Mouse (Mus musculus) heart, adult 18-20 months (tissue): ENCODE data around the gene Cysrt1. TPM values are rescaled to one million over a fixed set of nuclear protein-coding genes. Genes with fewer than 3 reads are reported as not detected.

ENCODE experiments used
- DNase-seq, 2 experiments: peaks; one replicate each; pipeline ENCODE4 v3.0.0; 2021 to 2022; ENCODE audit warnings: mixed read lengths in 1 of 2
- total RNA-seq, 2 experiments: library from RNA; stranded (reverse); gene quantifications; 2 replicates each; pipeline ENCODE4 v1.2.3; 2021

The Cysrt1 gene
- total RNA-seq, 2 experiments from 2014 or later = not detected

DNA sequence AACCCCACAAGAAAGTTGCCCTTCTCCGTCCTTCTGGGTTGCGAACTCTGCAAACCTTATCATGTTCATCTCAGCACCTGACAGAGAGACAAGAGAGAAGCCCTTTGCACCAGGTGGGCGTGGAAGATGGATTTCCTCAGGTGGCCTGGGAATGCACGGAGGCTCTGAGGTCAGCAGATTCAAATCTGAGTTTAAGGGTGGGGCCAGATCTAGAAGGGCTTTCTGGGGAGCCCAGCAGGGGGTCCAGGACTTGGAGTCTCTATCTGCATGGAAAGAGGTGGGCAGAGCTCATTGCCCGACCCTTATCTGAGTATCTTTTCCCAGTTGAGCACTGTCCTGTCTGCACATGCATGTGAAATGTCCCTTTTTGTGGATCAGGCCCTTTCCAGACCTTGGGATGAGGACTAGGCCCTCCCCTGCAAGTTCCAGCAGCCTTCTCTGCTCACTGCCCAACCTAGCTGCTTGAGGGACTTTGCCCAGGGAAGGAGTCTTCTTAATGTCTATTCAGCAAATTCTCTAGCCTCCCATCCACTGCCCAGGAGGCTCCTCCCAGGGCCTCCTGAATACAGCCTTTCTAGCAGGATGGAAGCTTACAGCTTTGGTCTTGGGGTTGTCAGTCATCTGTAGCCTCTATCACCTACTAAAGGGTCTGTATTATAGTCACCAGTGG, 7.6 kb downstream of the Cysrt1 start:
- DNase-seq = no peak

DNA sequence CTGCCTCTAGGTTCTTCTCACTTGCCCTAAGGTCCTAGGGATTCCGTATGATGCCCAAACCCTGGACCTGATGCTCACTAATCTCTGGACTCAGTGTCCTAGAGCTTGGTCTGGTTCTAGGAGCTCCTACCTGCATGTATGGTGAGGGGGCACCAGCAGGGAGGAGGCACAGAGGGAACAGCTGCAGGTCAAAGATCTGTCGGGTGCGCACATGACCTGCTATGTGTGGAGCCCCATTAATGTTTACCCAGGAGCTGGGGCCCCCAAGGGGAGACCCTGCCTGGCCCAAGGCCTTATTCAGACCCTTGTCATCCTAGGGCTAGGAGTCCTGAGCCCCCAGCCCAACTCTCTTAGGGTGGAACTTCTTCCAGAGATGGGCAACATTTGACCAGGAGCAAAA, 8.2 kb downstream of the Cysrt1 start, which contains the start of gene Slc34a3:
TSS of gene Slc34a3 (minus strand) at position 315 of the 400 bp plus-strand sequence.
- no peak for DNase-seq

DNA sequence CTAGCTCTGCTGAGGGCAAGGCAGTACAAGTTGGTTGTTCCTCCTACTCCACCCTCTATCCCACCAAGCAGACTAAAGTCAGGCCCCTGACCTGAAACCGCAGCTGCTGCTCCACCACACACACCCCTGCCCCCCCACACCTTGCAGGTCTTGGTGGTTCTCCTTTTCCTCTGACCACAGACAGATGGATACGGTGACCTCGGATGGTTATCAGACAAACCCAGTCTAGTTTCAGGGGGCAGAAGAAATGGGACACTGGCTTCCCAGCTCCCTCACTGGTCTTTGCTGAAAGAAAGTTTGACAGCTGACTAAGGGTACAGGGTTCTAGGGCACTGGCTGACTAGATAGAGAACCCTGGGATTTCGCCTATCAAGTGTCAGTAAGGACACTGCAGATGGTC, 8.8 kb downstream of the Cysrt1 start:
- DNase-seq = no peak

DNA sequence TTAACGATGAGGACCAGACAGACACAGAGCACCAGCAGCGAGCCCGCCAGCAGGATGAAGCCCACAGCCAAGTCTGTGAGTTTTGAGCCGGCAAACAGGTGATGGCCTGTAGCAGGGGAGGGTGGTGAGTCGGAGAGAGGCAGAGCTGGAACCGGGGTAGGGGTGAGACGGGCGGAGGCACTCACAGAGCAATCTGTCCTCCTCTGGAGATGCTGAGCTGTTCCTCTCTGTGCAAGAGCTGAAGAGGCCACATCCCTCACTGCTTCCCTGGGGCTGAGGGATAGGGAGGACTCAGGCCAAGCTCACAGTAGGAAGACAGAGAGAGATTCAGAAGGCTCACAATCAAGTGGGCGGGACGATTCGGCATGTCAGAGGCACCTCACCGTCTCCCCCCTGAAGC, 11.2 kb downstream of the Cysrt1 start:
- DNase-seq = no peak

DNA sequence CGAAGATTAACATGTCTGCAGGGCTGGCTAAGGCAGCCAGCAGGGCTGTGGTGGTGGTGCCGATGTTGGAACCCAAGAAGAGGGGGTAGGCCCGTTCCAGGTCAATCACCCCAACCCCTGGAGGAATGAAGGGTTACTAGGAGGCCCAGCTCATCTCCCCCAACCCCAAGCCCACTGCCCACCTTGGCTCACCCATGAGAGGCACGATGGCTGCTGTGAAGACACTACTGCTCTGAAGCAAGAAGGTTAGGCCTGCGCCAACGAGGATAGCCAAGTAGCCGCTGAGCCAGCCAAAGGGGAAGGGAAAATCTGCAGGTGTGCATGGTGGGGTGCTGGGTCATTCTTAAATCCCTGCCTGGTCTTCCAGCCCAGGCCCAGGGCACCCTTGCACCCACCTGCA, 11.7 kb downstream of the Cysrt1 start:
- no peak for DNase-seq

DNA sequence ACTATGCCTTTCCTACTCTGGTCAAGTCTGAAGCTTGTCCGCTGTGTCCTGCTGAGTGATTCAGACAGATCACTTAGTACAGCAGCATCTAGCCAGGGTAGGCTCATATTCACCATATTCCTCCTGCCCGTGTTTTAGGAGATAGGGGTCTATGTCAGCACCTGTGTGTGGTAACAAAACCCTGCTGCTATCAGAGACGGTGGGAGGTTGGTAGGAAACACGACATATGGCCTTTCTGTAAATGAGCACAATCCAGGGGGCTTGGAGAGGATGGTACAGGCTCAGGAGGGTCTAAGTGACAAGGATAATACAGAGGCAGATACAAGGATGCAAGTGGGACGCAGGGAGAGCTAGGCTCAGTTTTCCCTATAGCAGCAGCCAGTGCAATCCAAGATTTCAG, 12.7 kb downstream of the Cysrt1 start:
- no peak for DNase-seq

DNA sequence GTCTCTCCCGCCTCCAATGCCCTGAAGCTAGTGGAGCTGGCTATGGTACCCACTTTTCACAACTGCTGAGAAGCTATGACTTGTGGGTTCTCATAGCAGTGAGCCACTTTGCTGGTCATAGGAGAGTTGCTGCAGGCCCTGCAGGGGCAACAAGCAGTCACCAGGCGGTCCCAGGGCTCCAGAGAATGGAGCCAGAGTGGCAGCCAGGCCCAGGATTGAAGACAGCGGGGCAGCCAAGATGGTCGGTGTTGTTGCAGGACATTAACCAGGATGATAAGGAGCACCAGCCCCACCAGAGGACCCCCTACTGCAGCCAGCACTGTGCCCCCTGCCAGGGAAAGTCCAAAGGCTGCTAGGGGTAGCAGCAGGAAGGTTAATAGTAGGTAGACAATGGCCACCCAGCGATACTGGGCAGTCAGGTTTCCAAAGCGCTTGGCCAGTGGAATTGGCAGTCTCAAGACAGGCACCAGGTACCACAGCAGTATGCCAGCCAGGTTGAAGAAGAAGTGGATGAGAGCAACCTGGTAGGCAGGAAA, 13.2 kb downstream of the Cysrt1 start:
- no peak for DNase-seq

DNA sequence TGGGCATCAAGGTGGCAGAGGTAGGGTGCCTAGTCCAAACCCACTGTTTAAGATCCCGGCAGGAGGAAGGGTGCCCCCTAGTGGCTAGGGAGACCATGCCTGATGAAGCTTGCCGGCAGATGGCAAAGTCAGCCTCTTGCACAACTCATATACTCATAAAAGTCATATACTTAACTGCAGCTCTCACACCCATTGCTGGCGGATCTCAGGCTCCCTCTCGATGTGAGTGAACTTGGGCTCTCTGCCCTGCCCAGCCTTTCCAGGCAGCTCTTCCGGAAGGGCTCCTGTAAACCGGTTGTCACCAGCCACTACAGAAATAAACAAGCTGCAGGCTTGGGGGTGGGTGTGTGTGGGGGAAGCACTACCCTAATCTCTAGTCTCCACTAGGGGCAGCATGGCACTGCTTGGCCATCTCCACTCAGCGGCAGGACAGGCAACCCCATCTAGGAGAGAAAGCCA, 13.8 kb downstream of the Cysrt1 start:
- DNase-seq = peak; percentile 91 to 92

DNA sequence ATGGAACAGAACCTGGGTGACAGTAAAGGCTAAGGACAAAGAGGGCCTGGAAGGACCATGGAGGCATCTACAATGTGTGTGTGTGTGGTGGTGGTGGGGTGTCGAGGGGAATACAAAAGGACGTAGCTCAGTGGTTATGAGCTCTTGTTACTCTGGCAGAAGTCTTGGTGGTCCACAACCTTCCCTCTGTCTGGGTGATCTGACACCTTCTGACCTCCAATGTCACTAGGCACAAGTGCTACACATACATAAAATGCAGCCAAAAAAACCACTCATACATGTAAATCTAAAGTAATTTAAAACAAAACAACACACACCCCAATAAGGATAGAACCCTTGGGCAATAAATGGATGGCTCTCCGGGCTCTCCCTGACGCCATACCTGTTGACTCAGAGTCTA, 14.8 kb downstream of the Cysrt1 start:
- no peak for DNase-seq

DNA sequence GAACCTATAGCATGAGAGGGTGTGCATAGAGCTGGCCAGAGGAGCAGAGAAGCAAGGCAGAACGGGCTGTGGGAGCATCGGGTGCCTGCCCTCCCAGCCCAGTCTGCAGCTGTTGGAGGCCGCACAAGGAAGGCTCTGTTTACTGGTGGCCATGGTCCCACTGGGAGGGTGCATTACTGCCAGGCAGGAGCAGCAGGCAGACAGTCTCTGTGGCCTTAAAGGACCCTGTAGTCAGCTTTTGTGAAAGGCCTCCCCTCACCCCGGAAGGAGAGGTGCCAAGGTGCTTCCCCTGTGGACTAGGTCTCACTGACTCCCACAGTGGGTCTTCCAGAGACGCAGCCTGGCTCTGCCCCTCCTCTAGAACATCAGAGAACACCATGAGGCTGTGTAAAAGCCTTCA, 15.4 kb downstream of the Cysrt1 start:
- no peak for DNase-seq

DNA sequence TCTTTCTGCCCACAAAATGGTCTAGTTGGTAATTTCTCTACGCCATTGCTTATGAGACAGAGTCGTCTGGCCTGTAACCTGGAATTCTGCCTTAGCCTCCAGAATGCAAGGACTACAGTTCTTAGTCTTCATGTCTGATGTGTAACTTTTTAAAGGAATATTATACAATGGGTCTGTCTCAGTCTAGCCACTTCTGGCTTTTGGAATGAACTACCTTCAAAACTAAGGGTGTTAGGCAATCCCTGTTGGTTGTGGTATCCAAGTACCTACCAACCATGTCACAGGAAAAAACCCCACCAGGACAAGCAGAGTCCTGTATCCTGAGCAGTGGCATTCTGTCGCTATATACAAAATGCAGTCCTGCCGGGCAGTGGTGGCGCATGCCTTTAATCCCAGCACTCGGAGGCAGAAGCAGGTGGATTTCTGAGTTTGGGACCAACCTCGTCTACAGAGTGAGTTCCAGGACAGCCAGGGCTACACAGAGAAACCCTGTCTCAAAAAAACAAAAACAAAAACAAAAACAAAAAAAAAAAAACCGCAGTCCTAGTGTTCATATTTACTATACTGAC, 16.4 kb downstream of the Cysrt1 start:
- DNase-seq = peak in 1 of 2 experiments; percentile 34

DNA sequence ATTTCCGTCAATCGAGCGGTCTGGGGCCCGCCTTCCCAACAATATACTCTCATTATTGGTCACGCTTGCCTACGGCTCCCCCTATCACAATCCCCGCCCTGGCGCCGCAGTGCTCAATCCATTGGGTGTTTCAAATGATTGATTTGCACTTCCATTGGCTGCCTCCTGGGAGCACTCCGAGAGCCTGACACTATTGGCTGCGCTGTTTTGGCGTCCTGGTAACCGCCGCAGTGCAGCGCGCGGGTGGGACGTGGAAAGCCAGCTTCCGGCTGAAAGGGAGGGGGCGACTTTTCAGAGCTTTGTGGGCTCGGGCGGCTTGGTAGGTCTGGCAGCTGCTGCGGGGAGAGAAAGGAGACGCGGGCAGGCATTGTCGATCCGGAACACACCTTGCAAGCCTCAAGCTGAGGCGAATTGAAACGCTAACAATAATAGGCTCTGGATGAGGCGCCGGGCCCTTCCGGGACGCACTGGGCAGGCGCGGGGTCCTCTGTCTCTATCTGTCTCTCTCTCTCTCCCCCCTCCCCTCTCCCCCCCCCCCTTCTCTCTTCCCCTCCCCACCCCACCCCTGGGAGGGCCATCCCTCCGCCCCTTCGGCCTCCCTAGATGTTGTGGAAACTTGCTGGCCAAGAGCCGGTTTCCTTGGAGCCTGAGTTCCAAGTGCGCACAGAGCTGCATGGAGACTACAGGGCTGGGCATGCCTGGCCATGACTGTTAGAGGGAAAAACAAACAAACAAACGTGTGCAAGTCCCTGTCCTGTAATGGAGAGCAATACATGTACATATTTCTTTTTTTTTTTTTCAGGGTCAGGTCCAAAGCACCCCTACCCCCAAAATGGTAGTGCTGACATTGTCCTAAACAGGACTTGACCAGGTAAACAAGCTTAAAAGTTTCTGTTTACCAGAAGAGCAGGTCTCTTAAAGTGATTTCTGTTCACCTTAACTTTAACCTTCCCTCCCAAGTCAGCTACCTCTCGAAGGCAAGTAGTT, 17.2 kb downstream of the Cysrt1 start:
- DNase-seq = peak; percentile 98 to 100

DNA sequence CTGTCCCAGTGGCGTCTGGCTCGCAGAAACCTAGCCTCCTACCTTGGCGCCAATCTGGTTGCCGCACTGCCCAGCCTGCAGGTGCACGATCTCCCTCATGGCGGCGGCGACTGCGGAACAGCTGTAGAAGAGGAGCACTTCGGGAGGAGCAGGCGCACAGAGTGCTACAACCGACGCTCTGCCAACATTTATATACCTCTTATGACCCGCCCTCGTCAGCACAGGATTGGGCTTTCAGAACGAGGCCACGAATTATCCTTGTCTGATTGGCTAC, 17.8 kb downstream of the Cysrt1 start, which contains the start of gene Tubb4b:
TSS of gene Tubb4b (minus strand) at position 211 of the 274 bp plus-strand sequence.
- no peak for DNase-seq

DNA sequence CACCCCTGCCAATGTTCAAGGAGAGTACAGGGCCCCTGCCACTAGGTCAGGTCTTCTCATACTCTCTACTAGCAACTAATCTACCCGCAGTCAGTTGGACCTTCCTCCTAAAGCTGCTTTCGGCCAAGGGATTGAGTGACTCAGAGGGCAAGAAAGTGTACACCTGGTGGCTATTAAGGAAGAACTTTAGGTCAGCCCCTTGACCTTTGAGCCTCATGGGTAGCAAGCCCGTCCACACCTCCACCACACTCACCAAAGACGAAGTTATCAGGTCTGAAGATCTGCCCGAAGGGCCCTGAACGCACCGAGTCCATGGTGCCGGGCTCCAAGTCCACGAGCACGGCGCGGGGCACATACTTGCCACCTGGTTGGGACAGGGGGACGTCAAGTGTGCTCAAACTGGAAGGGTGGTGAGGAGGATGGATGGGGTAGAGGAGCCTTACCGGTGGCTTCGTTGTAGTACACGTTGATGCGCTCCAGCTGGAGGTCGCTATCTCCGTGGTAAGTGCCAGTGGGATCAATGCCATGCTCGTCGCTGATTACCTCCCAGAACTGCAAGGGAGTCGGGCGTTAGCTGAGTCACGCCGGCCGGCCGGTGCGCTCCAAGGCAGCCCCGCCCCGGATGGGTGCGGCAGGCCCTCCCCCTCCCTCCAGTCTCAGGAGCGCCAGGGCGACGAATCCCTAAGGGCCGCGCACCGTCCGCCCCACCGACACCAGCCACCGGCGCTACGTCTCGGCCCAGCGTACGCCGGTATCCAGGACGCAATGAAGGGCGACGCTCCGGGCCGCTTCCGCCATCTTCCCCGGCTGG, 18.4 kb downstream of the Cysrt1 start:
- peak; percentile 86 to 92 for DNase-seq

DNA sequence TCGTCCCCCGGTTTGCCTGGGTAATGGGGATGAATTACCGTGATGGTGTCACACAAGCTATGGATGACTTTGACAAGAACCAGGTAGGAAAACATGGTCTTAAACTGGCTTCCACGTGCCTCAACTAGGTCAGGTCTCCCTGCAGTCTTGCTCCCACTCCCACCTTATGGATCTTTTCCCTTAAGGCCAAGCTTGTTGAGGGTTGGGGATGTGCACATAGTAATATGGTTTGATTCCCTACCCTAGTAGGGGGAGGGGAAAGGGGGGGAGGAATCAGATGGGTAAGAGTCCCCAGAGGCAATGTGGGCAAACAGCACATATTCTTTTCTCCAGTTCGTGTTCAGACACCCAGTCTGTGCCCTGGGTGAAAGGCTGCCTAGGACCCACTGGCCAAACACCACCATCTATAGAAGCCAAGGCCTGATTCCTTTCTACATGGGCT, 20.9 kb downstream of the Cysrt1 start:
- no peak for DNase-seq

DNA sequence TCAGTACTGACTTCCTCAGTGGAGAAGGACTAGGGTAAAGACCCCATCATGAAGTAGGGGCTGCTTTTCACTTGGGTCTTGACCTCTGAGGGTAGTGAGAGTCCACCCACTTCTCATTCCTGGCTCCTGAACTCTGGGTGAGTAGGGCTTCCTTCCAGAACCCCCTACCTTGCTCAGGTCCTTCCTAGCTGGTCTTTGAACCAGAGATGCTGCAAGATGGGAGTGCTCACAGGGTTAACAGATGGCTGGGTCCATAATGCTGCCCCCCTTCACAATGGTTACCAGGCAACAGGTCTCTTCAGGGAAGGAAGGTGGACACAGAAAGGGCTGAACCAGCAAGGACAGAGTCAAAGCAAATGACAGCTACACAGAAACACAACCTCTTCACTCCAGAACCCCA, 23.8 kb downstream of the Cysrt1 start, which contains the start of gene Fam166a:
TSS of gene Fam166a (plus strand) at position 301 of the 400 bp plus-strand sequence.
- no peak for DNase-seq

DNA sequence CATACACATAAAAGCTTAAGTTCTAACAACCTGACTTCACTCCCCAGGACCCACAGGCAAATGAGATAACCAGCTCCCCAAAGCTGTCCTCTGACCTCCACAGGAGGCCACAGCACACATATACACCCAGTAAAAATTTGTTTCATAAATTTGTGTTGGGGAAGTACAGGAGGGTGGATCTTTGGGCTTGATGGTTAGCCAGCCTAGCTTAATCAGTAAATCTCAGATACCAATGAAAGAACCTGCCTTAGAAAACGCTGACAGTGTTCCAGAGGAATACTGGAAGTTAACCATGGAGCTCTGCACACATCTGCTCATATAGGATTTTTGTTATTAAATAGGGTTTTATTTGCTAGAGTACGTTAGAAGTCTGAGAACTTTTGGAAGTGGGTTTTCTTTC, 24.6 kb downstream of the Cysrt1 start:
- no peak for DNase-seq

DNA sequence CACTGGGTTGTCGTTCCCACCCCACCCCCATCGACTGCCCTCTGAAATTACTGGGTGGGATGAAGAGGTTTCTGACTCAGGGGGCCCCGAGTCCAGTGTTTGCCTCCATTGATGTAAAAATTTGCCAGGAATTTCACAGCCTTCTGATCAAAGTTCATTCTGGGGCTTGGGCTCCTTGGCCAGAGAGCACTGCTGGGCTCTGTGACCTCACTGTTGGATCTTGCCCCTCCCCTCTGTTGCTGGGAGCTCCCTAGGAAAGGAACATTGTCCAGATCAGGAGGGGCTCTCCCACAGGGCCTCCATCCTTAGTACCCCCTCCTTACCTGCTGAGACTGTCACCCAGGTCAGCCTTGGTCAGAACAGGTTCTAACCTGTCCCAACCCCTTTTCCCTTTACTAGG, 27.8 kb downstream of the Cysrt1 start, which contains the start of gene Stpg3:
TSS of gene Stpg3 (minus strand) at position 194 of the 400 bp plus-strand sequence.
- DNase-seq = no peak

DNA sequence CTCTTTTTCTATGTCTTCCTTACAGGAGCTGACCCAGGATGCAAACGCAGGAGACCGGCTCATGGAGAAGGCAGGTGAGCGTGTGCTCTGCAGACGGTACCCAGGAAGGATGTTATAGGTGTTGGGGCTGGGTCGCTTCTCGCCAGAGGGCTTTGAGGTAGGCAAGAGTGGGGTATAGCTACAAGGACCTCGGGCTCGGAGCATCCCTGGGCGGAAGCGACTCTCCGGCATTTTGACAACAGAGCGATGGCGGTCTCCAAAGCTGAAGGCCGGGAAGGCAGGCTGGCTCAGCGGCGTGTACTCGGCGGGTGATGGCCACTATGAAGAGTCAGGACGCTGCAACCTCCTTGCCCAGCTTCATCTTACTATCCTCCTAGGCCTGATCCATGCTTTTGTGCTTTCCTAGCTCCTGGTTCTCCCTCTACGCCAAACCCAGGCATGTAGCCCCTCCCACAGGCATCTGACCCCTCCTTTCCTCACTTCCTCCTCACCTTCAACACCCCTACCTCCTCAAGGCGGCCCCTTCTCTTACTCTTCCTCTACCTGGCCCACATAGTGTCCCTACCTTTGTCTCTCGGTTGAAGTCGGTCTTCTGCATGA, 28.9 kb downstream of the Cysrt1 start:
- DNase-seq = no peak

DNA sequence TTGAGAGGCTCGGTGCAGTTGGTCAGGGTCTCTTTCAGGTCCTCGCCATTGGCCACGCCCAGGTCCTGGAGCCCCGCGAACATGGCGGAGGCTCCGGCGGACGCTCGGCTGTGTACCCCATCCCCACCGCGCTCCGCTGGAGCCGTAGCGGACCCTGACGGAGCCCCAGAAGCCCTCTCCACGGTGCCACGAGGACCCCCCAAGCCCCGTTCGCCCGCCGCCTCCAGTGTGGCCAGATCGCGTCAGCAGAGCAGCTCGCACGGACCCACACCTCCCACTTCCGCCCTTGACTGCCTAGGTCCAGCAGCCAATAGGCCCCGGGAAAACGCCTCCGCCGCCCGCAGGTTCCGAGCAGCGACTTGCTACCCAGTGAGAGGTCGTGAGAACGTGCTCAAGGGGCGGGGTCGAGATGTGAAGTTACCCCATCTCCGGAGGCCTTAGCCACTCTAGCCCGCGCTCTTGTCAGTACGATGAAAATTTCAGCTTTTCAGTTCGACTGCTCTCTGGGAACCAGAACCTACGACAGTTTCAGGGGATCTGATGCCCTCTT, 31.1 kb downstream of the Cysrt1 start, which contains the start of gene Nelfb:
TSS of gene Nelfb (minus strand) at position 369 of the 550 bp plus-strand sequence.
- DNase-seq = peak; percentile 93 to 95

DNA sequence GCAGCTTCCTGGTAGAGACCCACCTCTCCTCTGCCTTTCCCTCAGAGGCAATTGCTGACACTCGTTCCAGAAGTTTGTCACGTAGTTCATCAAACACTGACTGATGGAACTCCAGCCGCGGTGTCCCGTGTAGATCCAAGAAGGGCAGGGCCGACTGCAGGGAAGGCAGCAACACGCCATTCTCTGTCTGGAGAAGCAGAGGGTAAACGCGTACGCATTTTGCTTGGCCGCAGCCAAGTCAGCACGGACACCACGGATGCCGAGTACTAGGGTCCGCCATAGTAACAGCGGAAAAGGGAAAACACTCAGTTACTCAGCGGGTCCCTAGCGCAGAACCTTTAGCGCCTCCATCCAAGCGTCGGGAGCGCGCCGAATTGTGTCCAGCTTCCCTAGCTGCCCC, 31.6 kb downstream of the Cysrt1 start:
- DNase-seq = peak in 1 of 2 experiments; percentile 14
